Mouse (Mus musculus): ENCODE measurements around the gene Nr6a1.

- TF ChIP-seq POLR2A (IDR thresholded peaks at IDR 0.05; ENCODE audit: insufficient read length, low read depth): no peak
- TF ChIP-seq MYOG (IDR thresholded peaks at IDR 0.05; ENCODE audit: control insufficient read depth in 1 of 3, insufficient read depth in 1 of 3, insufficient read length in 2 of 3, low read depth in 2 of 3): no peak
- TF ChIP-seq MYOD1 (IDR thresholded peaks at IDR 0.05; ENCODE audit: control insufficient read depth in 1 of 3, insufficient read length in 2 of 3, low read depth in 2 of 3): no peak
- TF ChIP-seq CEBPB (IDR thresholded peaks at IDR 0.05; ENCODE audit: insufficient read depth, poor library complexity, severe bottlenecking): no peak
- TF ChIP-seq TCF12 (IDR thresholded peaks at IDR 0.05; ENCODE audit: insufficient read depth, poor library complexity, severe bottlenecking): no peak
- no peak for TF ChIP-seq USF1 (IDR thresholded peaks at IDR 0.05; ENCODE audit: low read depth)
Measured at GRCm38 (mm10) chr2:38914517-38914916, 13.0 kb downstream of the Nr6a1 start.

Data from myocyte (in vitro differentiated cells).